9 mouse cellular contexts compared by ENCODE assay signal in genomic region chr9:110380662-110381061, GRCm38 (mm10). TPM values are rescaled to one million over a fixed set of nuclear protein-coding genes. Genes with fewer than 3 reads are reported as not detected.
DNase-seq lines count a peak whose midpoint lies in the region; ATAC-seq and TF ChIP-seq lines count a peak whose summit lies in the region.
"Had no signal": no experiment of that assay in that cellular context is flagged by ENCODE, and none has a peak within 500 bp of the region (broad histone marks: within the 10 kb centered on the region; RNA-seq: fewer than 3 reads in every experiment).

No protein-coding gene starts in this region.

- peak overlapping the region; percentile 41 for H3K4me3 ChIP-seq in heart, embryonic 10.5 days
- no peak overlapping the region for H3K4me3 ChIP-seq in heart, adult 2 months
- no peak overlapping the region for H3K4me3 ChIP-seq in midbrain, embryonic 14.5 days (replicated peaks; ENCODE audit: low read depth, low read length)
- no peak overlapping the region for H3K4me3 ChIP-seq in midbrain, postnatal 0 days (ENCODE audit: low read depth, low read length)
- H3K4me3 ChIP-seq in limb, embryonic 12.5 days (replicated peaks): no peak overlapping the region

- peaks cover 77% of the 10 kb centered on the region for H3K36me3 ChIP-seq in heart, embryonic 10.5 days
- H3K36me3 ChIP-seq in heart, adult 2 months (ENCODE audit: control insufficient read depth, insufficient read depth, low read length): no peaks in the 10 kb centered on the region
- peaks cover 85% of the 10 kb centered on the region for H3K36me3 ChIP-seq in midbrain, embryonic 14.5 days (ENCODE audit: control insufficient read depth, insufficient read depth, low read length)
- H3K36me3 ChIP-seq in midbrain, postnatal 0 days (ENCODE audit: insufficient read depth, low read length): peaks cover 87% of the 10 kb centered on the region
- peaks cover 96% of the 10 kb centered on the region for H3K36me3 ChIP-seq in limb, embryonic 12.5 days

- no peak overlapping the region for H3K4me2 ChIP-seq in midbrain, embryonic 14.5 days (ENCODE audit: low read length)
- no peak overlapping the region for H3K4me2 ChIP-seq in midbrain, postnatal 0 days (ENCODE audit: low read depth, low read length, poor library complexity, severe bottlenecking)
- H3K4me2 ChIP-seq in limb, embryonic 12.5 days: peak overlapping the region; percentile 34

- H3K27me3 ChIP-seq in heart, embryonic 10.5 days (ENCODE audit: insufficient read depth, poor library complexity, severe bottlenecking): 0 out of 2 replicates have a peak, but pooled peaks cover 15% of the 10 kb centered on the region
- no peaks in the 10 kb centered on the region for H3K27me3 ChIP-seq in heart, adult 2 months (ENCODE audit: control insufficient read depth, insufficient read depth, low read length)
- no peaks in the 10 kb centered on the region for H3K27me3 ChIP-seq in midbrain, embryonic 14.5 days (ENCODE audit: control insufficient read depth, insufficient read depth, low read length)
- no peaks in the 10 kb centered on the region for H3K27me3 ChIP-seq in midbrain, postnatal 0 days (ENCODE audit: insufficient read depth, low read length)
- no peaks in the 10 kb centered on the region for H3K27me3 ChIP-seq in limb, embryonic 12.5 days

- intact Hi-C loops in heart, adult 2 months (cut with DNase I): no loop called here
- intact Hi-C loops in gastrocnemius, postnatal 14 days (cut with DNase I; ENCODE audit: low total_unique reads): no loop called here

- DNase-seq in heart, embryonic 10.5 days (ENCODE audit: low spot score): no peak
- DNase-seq in heart, adult 2 months: no peak
- DNase-seq in midbrain, embryonic 14.5 days: no peak
- no peak for DNase-seq in midbrain, postnatal 0 days (ENCODE audit: low spot score)
- DNase-seq in testis, postnatal 10 days (ENCODE audit: low spot score): peak; percentile 76
- no peak for DNase-seq in gastrocnemius, postnatal 14 days

- H3K27ac ChIP-seq in heart, embryonic 10.5 days: peak overlapping the region; percentile 7; the same call in 1 of the 2 replicates
- H3K27ac ChIP-seq in heart, adult 2 months: no peak overlapping the region
- H3K27ac ChIP-seq in midbrain, embryonic 14.5 days (replicated peaks; ENCODE audit: low read depth, low read length): no peak overlapping the region
- no peak overlapping the region for H3K27ac ChIP-seq in midbrain, postnatal 0 days (ENCODE audit: low read depth, low read length)
- H3K27ac ChIP-seq in limb, embryonic 12.5 days: no peak overlapping the region

- 0 out of 2 replicates have a peak, but pooled peaks have one; percentile 27 for ATAC-seq in midbrain, embryonic 14.5 days (ENCODE audit: low FRiP score, low TSS enrichment)
- ATAC-seq in midbrain, postnatal 0 days (ENCODE audit: low FRiP score): no peak
- ATAC-seq in limb, embryonic 12.5 days (ENCODE audit: insufficient number of reproducible peaks, insufficient read depth, low FRiP score, low TSS enrichment, low read depth): no peak
- no peak for ATAC-seq in megakaryocyte-erythroid progenitor cell, adult 5-6 weeks (replicated peaks; ENCODE audit: low FRiP score, low TSS enrichment, poor library complexity, severe bottlenecking)

- H3K9ac ChIP-seq in heart, adult 2 months (ENCODE audit: low read depth, low read length): no peak overlapping the region
- H3K9ac ChIP-seq in midbrain, embryonic 14.5 days (replicated peaks; ENCODE audit: low read length): no peak overlapping the region
- no peak overlapping the region for H3K9ac ChIP-seq in midbrain, postnatal 0 days (replicated peaks; ENCODE audit: low read length, poor library complexity, severe bottlenecking)
- H3K9ac ChIP-seq in limb, embryonic 12.5 days (replicated peaks): no peak overlapping the region; the same call in 1 of the 2 replicates

- no peak for TF ChIP-seq EP300 in heart, adult 2 months (IDR thresholded peaks at IDR 0.05; ENCODE audit: insufficient read depth, low read depth, low read length)

- 20% methylated on average over 21 of the region's 21 CpGs for WGBS in heart, embryonic 10.5 days
- WGBS in heart, adult 2 months: 46% methylated on average over 21 of the region's 21 CpGs
- WGBS in midbrain, embryonic 14.5 days: 49% methylated on average over 21 of the region's 21 CpGs
- WGBS in midbrain, postnatal 0 days: 53% methylated on average over 21 of the region's 21 CpGs
- WGBS in limb, embryonic 12.5 days: 39% methylated on average over 21 of the region's 21 CpGs

- H3K9me3 ChIP-seq in heart, embryonic 10.5 days: no peaks in the 10 kb centered on the region
- no peaks in the 10 kb centered on the region for H3K9me3 ChIP-seq in midbrain, embryonic 14.5 days (ENCODE audit: control insufficient read depth, low read length)
- no peaks in the 10 kb centered on the region for H3K9me3 ChIP-seq in midbrain, postnatal 0 days (ENCODE audit: low read length)
- H3K9me3 ChIP-seq in limb, embryonic 12.5 days: no peaks in the 10 kb centered on the region

- no peaks in the 10 kb centered on the region for H3K79me2 ChIP-seq in heart, adult 2 months (replicated peaks; ENCODE audit: control insufficient read depth, insufficient read depth, low read length)

- H3K4me1 ChIP-seq in heart, embryonic 10.5 days: peaks cover 14% of the 10 kb centered on the region
- H3K4me1 ChIP-seq in heart, adult 2 months (ENCODE audit: control insufficient read depth, insufficient read depth, low read length): no peaks in the 10 kb centered on the region
- H3K4me1 ChIP-seq in midbrain, embryonic 14.5 days (ENCODE audit: control insufficient read depth, insufficient read depth, low read length): no peaks in the 10 kb centered on the region
- H3K4me1 ChIP-seq in midbrain, postnatal 0 days (ENCODE audit: insufficient read depth, low read length): no peaks in the 10 kb centered on the region
- 0 out of 2 replicates have a peak, but pooled peaks cover 5% of the 10 kb centered on the region for H3K4me1 ChIP-seq in limb, embryonic 12.5 days (replicated peaks)

- TF ChIP-seq CTCF in heart, adult 2 months (IDR thresholded peaks at IDR 0.05): no peak
- TF ChIP-seq CTCF in midbrain, postnatal 0 days (IDR thresholded peaks at IDR 0.05): no peak

- no peak for TF ChIP-seq POLR2A in heart, adult 2 months (IDR thresholded peaks at IDR 0.05; ENCODE audit: insufficient read depth, low read depth, low read length)

RNA-seq across cellular contexts. Expression of gene Ptpn23, which starts 27.4 kb away (rescaled TPM):
- 14.6 and 18.4 TPM in 2 replicates for polyA plus RNA-seq in heart, embryonic 10.5 days (2016; fragmentation: Nextera tagmentation; extraction: Ambion mirVana)
- 10 to 100 TPM; 12.9 to 15.2 TPM for total RNA-seq in heart, adult 2 months (2021)
- polyA plus RNA-seq in heart, adult 2 months (2012; rRNA removed): 10.5 and 15.4 TPM in 2 replicates
- 22.1 and 22.4 TPM in 2 replicates for polyA plus RNA-seq in midbrain, embryonic 14.5 days (2014; fragmentation: Nextera tagmentation; extraction: Ambion mirVana)
- 29.5 and 36.0 TPM in 2 replicates for total RNA-seq in midbrain, postnatal 0 days (2014; rRNA removed)
- 9.6 and 14.1 TPM in 2 replicates for polyA plus RNA-seq in midbrain, postnatal 0 days (2015; fragmentation: Nextera tagmentation; extraction: Ambion mirVana)
- 18.3 and 20.2 TPM in 2 replicates for polyA plus RNA-seq in limb, embryonic 12.5 days (2016; fragmentation: Nextera tagmentation; extraction: Ambion mirVana)
- total RNA-seq in megakaryocyte-erythroid progenitor cell, adult 5-6 weeks (2014; fragmentation: Nextera tagmentation): 17.7 and 24.3 TPM in 2 replicates
- 1.9 and 11.0 TPM in 2 replicates for total RNA-seq in megakaryocyte-erythroid progenitor cell, adult 5-6 weeks (2017)
- total RNA-seq in gastrocnemius, postnatal 14 days (2021): 10 to 100 TPM; 10.2 to 10.3 TPM

RNA-seq across cellular contexts. Expression of gene Ngp, which starts 38.9 kb away (rescaled TPM):
- polyA plus RNA-seq in heart, embryonic 10.5 days (2016; fragmentation: Nextera tagmentation; extraction: Ambion mirVana): not detected in 2 replicates
- not detected for total RNA-seq in heart, adult 2 months (2021)
- polyA plus RNA-seq in heart, adult 2 months (2012; rRNA removed): 0.94 and 0.96 TPM in 2 replicates
- 0.34 TPM in 1 of 2 replicates, not detected in the other for polyA plus RNA-seq in midbrain, embryonic 14.5 days (2014; fragmentation: Nextera tagmentation; extraction: Ambion mirVana)
- total RNA-seq in midbrain, postnatal 0 days (2014; rRNA removed): 0.44 TPM in 1 of 2 replicates, not detected in the other
- 0.49 and 0.58 TPM in 2 replicates for polyA plus RNA-seq in midbrain, postnatal 0 days (2015; fragmentation: Nextera tagmentation; extraction: Ambion mirVana)
- 0.69 and 0.95 TPM in 2 replicates for polyA plus RNA-seq in limb, embryonic 12.5 days (2016; fragmentation: Nextera tagmentation; extraction: Ambion mirVana)
- 415 TPM in 1 of 2 replicates, not detected in the other for total RNA-seq in megakaryocyte-erythroid progenitor cell, adult 5-6 weeks (2014; fragmentation: Nextera tagmentation)
- 12.5 and 64.5 TPM in 2 replicates for total RNA-seq in megakaryocyte-erythroid progenitor cell, adult 5-6 weeks (2017)
- total RNA-seq in gastrocnemius, postnatal 14 days (2021): under 1 TPM in 1 of 2 experiments, not detected in 1; 0.18 TPM
- total RNA-seq: left cerebral cortex, postnatal 10 days had no signal

RNA-seq across cellular contexts. Expression of gene Scap, which starts 47.6 kb away (rescaled TPM):
- 27.9 and 30.7 TPM in 2 replicates for polyA plus RNA-seq in heart, embryonic 10.5 days (2016; fragmentation: Nextera tagmentation; extraction: Ambion mirVana)
- total RNA-seq in heart, adult 2 months (2021): 10 to 100 TPM; 28.0 to 33.1 TPM
- 16.0 and 17.5 TPM in 2 replicates for polyA plus RNA-seq in heart, adult 2 months (2012; rRNA removed)
- 50.5 and 52.4 TPM in 2 replicates for polyA plus RNA-seq in midbrain, embryonic 14.5 days (2014; fragmentation: Nextera tagmentation; extraction: Ambion mirVana)
- 146 and 162 TPM in 2 replicates for total RNA-seq in midbrain, postnatal 0 days (2014; rRNA removed)
- polyA plus RNA-seq in midbrain, postnatal 0 days (2015; fragmentation: Nextera tagmentation; extraction: Ambion mirVana): 56.6 and 59.3 TPM in 2 replicates
- polyA plus RNA-seq in limb, embryonic 12.5 days (2016; fragmentation: Nextera tagmentation; extraction: Ambion mirVana): 38.4 and 42.0 TPM in 2 replicates
- total RNA-seq in megakaryocyte-erythroid progenitor cell, adult 5-6 weeks (2014; fragmentation: Nextera tagmentation): 35.0 and 48.5 TPM in 2 replicates
- 20.3 and 60.7 TPM in 2 replicates for total RNA-seq in megakaryocyte-erythroid progenitor cell, adult 5-6 weeks (2017)
- total RNA-seq in gastrocnemius, postnatal 14 days (2021): 10 to 100 TPM; 24.1 to 26.1 TPM
